Mouse (Mus musculus): Measurements from ENCODE around the gene Evi2b.

GRCm38 (mm10) chr11:79533950-79534690 is 10.6 kb upstream of the Evi2b start:
- TF ChIP-seq CTCF (IDR thresholded peaks at IDR 0.05; ENCODE audit: borderline replicate concordance, control insufficient read depth, extremely low read depth, insufficient read depth, low read length, poor library complexity): no peak
- TF ChIP-seq POLR2A (IDR thresholded peaks at IDR 0.05; ENCODE audit: control insufficient read depth, extremely low read depth, insufficient read depth, low read length, poor library complexity): no peak

Data from thymus, adult 2 months (tissue).